Mouse (Mus musculus): ENCODE measurements around the gene Rpap1. TPM values are rescaled to one million over a fixed set of nuclear protein-coding genes. Genes with fewer than 3 reads are reported as not detected.
A peak's percentile ranks its signal among the peaks of the same experiment; 100 is the strongest.

The Rpap1 gene
- total RNA-seq, 2 experiments from 2014 or later, result 17.7 to 20.2 TPM

GRCm38 (mm10) chr2:119800876-119801846 is 13.8 kb upstream of the Rpap1 start:
- peak; percentile 68 to 93 for DNase-seq (ENCODE audit: low spot score in 2 of 2)
- intact Hi-C loops (cut with DNase I), result loop anchor here (2.0 to 5.0 kb wide), 3 partner anchors 14 to 58 kb away; partner anchors contain the start of gene Itpka

- DNase-seq (ENCODE audit: low spot score in 2 of 2), result peak in 1 of 2 experiments; percentile 9
- intact Hi-C loops (cut with DNase I), result loop anchor here (1.0 to 5.0 kb wide), 5 partner anchors 15 to 97 kb away; partner anchors contain the start of genes Itpka and Mga
Measured at GRCm38 (mm10) chr2:119799961-119800550, 12.7 kb upstream of the Rpap1 start.

GRCm38 (mm10) chr2:119799181-119799960 is 12.0 kb upstream of the Rpap1 start:
- DNase-seq (ENCODE audit: low spot score in 2 of 2), result peak; percentile 24 to 37
- intact Hi-C loops (cut with DNase I), result loop anchor here (1.0 to 2.0 kb wide), 2 partner anchors 74 to 97 kb away; partner anchors contain the start of gene Mga

- DNase-seq (ENCODE audit: low spot score in 2 of 2), result peak; percentile 41 to 42
- intact Hi-C loops (cut with DNase I), result loop anchor here (2.0 kb wide), 1 partner anchor 98 kb away; the partner anchor contains the start of gene Mga
Measured at GRCm38 (mm10) chr2:119798246-119798927, 11.1 kb upstream of the Rpap1 start.

GRCm38 (mm10) chr2:119797279-119797783 is 10.0 kb upstream of the Rpap1 start, which contains the start of gene Tyro3:
Tyro3 (plus strand) TSS chr2:119797733.
- DNase-seq (ENCODE audit: low spot score in 2 of 2), result peak; percentile 57 to 91
- intact Hi-C loops (cut with DNase I), result no loop called here

GRCm38 (mm10) chr2:119789996-119790395 is 2.7 kb upstream of the Rpap1 start:
- no peak for DNase-seq (ENCODE audit: low spot score in 2 of 2)
- intact Hi-C loops (cut with DNase I), result loop anchor here (5.0 kb wide), 1 partner anchor 42 kb away; no protein-coding TSS in a partner anchor

GRCm38 (mm10) chr2:119767246-119767645 is 20.1 kb downstream of the Rpap1 start:
- no peak for DNase-seq (ENCODE audit: low spot score in 2 of 2)
- intact Hi-C loops (cut with DNase I), result no loop called here

GRCm38 (mm10) chr2:119763924-119764323 is 23.4 kb downstream of the Rpap1 start:
- no peak for DNase-seq (ENCODE audit: low spot score in 2 of 2)
- intact Hi-C loops (cut with DNase I), result no loop called here

GRCm38 (mm10) chr2:119762276-119762675 is 25.1 kb downstream of the Rpap1 start:
- intact Hi-C loops (cut with DNase I), result no loop called here

GRCm38 (mm10) chr2:119760251-119760650 is 27.1 kb downstream of the Rpap1 start, which contains the start of gene Ltk:
Ltk (minus strand) TSS chr2:119760431.
- DNase-seq (ENCODE audit: low spot score in 2 of 2), result no peak
- intact Hi-C loops (cut with DNase I), result no loop called here

More at GRCm38 (mm10) chr2:119762276-119762675, 25.1 kb downstream of the Rpap1 start:
- no peak for DNase-seq (ENCODE audit: low spot score in 2 of 2)

GRCm38 (mm10) chr2:119758844-119759835 is 28.2 kb downstream of the Rpap1 start:
- intact Hi-C loops (cut with DNase I), result no loop called here
- no peak for DNase-seq (ENCODE audit: low spot score in 2 of 2)

GRCm38 (mm10) chr2:119758101-119758843 is 29.1 kb downstream of the Rpap1 start:
- no peak for DNase-seq (ENCODE audit: low spot score in 2 of 2)
- intact Hi-C loops (cut with DNase I), result no loop called here

GRCm38 (mm10) chr2:119757601-119758100 is 29.7 kb downstream of the Rpap1 start:
- intact Hi-C loops (cut with DNase I), result no loop called here
- DNase-seq (ENCODE audit: low spot score in 2 of 2), result no peak

- intact Hi-C loops (cut with DNase I), result no loop called here
Measured at GRCm38 (mm10) chr2:119749260-119749659, 38.1 kb downstream of the Rpap1 start.

GRCm38 (mm10) chr2:119747554-119747953 is 39.8 kb downstream of the Rpap1 start:
- peak; percentile 61 to 96 for DNase-seq (ENCODE audit: low spot score in 2 of 2)
- intact Hi-C loops (cut with DNase I), result no loop called here

More at GRCm38 (mm10) chr2:119749260-119749659, 38.1 kb downstream of the Rpap1 start:
- no peak for DNase-seq (ENCODE audit: low spot score in 2 of 2)

GRCm38 (mm10) chr2:119745281-119745680 is 42.1 kb downstream of the Rpap1 start:
- intact Hi-C loops (cut with DNase I), result no loop called here
- no peak for DNase-seq (ENCODE audit: low spot score in 2 of 2)

All from left cerebral cortex, postnatal 25 days (tissue).